Mouse (Mus musculus): ENCODE data around the gene Olfr1288. TPM values are rescaled to one million over a fixed set of nuclear protein-coding genes. Genes with fewer than 3 reads are reported as not detected.

Gene Olfr1288
- polyA plus RNA-seq (2021; fragmentation: Nextera tagmentation): not detected in 2 replicates
- long read RNA-seq, experiment 1: 0 reads
- long read RNA-seq, experiment 2: 0 reads

DNA sequence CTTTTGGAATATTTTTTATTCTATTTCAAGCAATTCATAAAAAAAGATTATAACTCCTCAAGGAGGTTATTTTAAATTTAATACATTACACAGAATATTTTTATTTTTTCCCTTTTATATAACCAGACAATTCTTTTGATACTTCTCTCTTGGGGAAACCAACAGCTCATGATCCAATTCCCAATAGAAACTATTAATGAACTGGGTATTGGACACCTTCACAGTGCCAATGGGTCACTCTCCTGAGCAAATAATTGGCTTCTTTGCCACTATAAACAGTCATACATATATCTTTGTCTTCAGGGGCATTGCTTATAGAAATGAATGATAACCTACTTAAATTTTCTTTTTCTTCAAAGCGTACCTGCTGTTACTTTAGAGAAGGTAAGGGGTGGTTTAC lies at the start of gene Olfr1288:
Gene Olfr1288 (plus strand): TSS at position 301 of the 400 bp plus-strand sequence.

DNA sequence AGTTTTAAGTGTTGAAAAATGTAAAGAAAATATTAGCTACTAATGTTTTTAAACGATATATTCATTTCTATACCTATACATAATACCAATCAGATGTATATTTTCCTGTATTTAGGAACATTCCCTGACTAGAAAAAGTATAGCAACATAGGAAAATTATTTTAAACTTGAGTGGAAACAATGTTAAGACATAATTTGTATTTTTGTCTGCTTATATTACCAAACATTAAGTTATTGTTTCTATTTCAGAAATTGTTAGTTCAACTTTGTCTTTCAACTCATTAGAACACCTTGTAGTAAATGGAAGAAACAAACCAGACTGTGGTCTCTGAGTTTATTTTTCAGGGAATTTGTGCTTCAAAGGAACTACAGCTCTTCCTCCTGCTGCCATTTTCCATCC lies 25.1 kb upstream of the Olfr1288 start, which contains the start of gene Olfr1287:
Gene Olfr1287 (plus strand): TSS at position 301 of the 400 bp plus-strand sequence.

DNA sequence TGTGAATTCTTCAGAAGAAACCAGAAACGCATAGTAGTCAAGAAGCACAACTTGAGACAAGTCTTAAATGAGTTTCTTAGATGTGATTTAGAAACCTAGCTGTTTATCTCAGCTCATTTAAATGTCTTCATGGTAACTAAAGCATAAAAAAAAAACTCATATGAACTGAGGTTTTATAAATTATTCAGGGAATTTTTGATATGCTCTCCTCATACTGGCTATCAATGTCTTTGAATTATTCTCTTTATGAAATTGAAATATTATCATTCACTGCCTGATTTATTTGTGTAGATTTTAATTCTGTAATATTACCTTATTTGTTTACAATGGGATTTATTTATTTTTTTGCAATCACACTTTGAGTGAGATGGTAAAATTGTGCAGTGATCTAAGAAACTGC lies 6.6 kb downstream of the Olfr1288 start, which contains the start of gene Olfr1289:
Gene Olfr1289 (plus strand): TSS at position 301 of the 400 bp plus-strand sequence.

DNA sequence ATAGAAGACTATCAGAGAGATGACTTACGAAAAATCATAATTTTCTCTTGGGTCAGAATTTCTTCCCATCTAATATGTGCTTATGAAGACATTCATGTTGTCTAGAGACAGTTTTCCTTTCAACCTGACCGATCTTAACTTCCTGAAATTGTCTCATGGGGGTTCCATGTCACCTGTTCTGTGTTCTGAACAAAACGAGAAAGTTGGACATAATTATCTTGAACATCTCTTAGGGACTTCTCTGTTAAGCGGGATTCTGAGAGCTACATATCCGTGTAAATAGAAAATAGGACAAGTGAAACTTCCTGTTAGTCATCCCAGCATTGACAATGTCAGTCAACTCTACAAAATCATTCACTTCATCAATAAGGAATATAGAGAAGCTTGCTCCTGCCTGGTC lies 19.8 kb downstream of the Olfr1288 start, which contains the start of gene Olfr1290:
Gene Olfr1290 (minus strand): TSS at position 101 of the 400 bp plus-strand sequence.

DNA sequence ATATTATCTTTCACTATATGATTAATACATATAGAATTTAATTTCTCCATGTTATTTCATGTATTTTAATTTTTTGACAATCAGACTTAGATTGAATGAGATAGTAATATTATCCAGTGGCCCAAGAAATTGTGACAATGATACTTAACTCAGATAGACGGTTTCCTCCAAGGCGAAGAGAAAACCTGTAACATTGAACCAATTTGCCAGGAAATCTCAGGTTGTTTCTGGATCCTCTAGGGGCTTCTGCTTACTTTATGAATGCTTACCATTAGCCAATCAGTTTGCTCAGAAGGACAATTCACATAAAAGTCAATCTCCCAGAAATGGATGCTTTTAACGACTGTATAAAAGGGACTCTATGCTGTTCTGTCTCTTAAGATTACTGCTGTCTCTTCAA lies 23.0 kb downstream of the Olfr1288 start, which contains the start of gene Olfr1291-ps1:
Gene Olfr1291-ps1 (plus strand): TSS at position 301 of the 400 bp plus-strand sequence.

GRCm38 (mm10) chr2:111524903-111525302 lies 51.0 kb downstream of the Olfr1288 start, which contains the start of gene Olfr1293-ps:
Gene Olfr1293-ps (plus strand): TSS chr2:111525203.

Other genes with a start within 250 kb of the Olfr1288 start
- not detected in 2 replicates for gene 4930430A15Rik, start 244.5 kb upstream of the Olfr1288 start, polyA plus RNA-seq (2021; fragmentation: Nextera tagmentation)
- gene Olfr1275, start 238.8 kb upstream of the Olfr1288 start, polyA plus RNA-seq (2021; fragmentation: Nextera tagmentation): not detected in 2 replicates
- not detected in 2 replicates for gene Olfr1276, start 219.6 kb upstream of the Olfr1288 start, polyA plus RNA-seq (2021; fragmentation: Nextera tagmentation)
- not detected in 2 replicates for gene Olfr1277, start 200.0 kb upstream of the Olfr1288 start, polyA plus RNA-seq (2021; fragmentation: Nextera tagmentation)
- not detected in 2 replicates for gene Olfr1278, start 184.0 kb upstream of the Olfr1288 start, polyA plus RNA-seq (2021; fragmentation: Nextera tagmentation)
- not detected in 2 replicates for gene Olfr1279, start 173.5 kb upstream of the Olfr1288 start, polyA plus RNA-seq (2021; fragmentation: Nextera tagmentation)
- gene Olfr1280, start 160.1 kb upstream of the Olfr1288 start, polyA plus RNA-seq (2021; fragmentation: Nextera tagmentation): not detected in 2 replicates
- gene Olfr1281, start 147.6 kb upstream of the Olfr1288 start, polyA plus RNA-seq (2021; fragmentation: Nextera tagmentation): not detected in 2 replicates
- gene Olfr1282, start 138.0 kb upstream of the Olfr1288 start, polyA plus RNA-seq (2021; fragmentation: Nextera tagmentation): not detected in 2 replicates
- not detected in 2 replicates for gene Olfr1283, start 107.3 kb upstream of the Olfr1288 start, polyA plus RNA-seq (2021; fragmentation: Nextera tagmentation)
- not detected in 2 replicates for gene Olfr1284, start 98.6 kb upstream of the Olfr1288 start, polyA plus RNA-seq (2021; fragmentation: Nextera tagmentation)
- not detected in 2 replicates for gene Olfr1286, start 51.0 kb upstream of the Olfr1288 start, polyA plus RNA-seq (2021; fragmentation: Nextera tagmentation)
- not detected in 2 replicates for gene Olfr1287, start 25.0 kb upstream of the Olfr1288 start, polyA plus RNA-seq (2021; fragmentation: Nextera tagmentation)
- gene Olfr1289, start 6.7 kb downstream of the Olfr1288 start, polyA plus RNA-seq (2021; fragmentation: Nextera tagmentation): not detected in 2 replicates
- not detected in 2 replicates for gene Olfr1290, start 19.7 kb downstream of the Olfr1288 start, polyA plus RNA-seq (2021; fragmentation: Nextera tagmentation)
- gene Olfr1291-ps1, start 23.1 kb downstream of the Olfr1288 start, polyA plus RNA-seq (2021; fragmentation: Nextera tagmentation): not detected in 2 replicates
- gene Olfr1293-ps, start 51.1 kb downstream of the Olfr1288 start, polyA plus RNA-seq (2021; fragmentation: Nextera tagmentation): not detected in 2 replicates
- not detected in 2 replicates for gene Olfr1294, start 66.2 kb downstream of the Olfr1288 start, polyA plus RNA-seq (2021; fragmentation: Nextera tagmentation)
- not detected in 2 replicates for gene Olfr1295, start 95.6 kb downstream of the Olfr1288 start, polyA plus RNA-seq (2021; fragmentation: Nextera tagmentation)
- not detected in 2 replicates for gene Olfr1297, start 152.4 kb downstream of the Olfr1288 start, polyA plus RNA-seq (2021; fragmentation: Nextera tagmentation)
- gene Olfr1298, start 175.1 kb downstream of the Olfr1288 start, polyA plus RNA-seq (2021; fragmentation: Nextera tagmentation): not detected in 2 replicates
- not detected in 2 replicates for gene Olfr1299, start 187.3 kb downstream of the Olfr1288 start, polyA plus RNA-seq (2021; fragmentation: Nextera tagmentation)

Data from layer of hippocampus, adult 6 months (tissue).